Mouse (Mus musculus): ENCODE measurements around the gene Tcp1.
"Not testable (repeated sequence)": the region's sequence is repeated elsewhere in the genome, so short reads cannot be mapped to it uniquely, and the experiment has no call there.

The Tcp1 gene

GRCm38 (mm10) chr17:12915881-12916583 lies 531 bp downstream of the Tcp1 start, which contains the start of gene Mrpl18:
Gene Mrpl18 (minus strand): TSS chr17:12916345.
- peak; percentile 100 for DNase-seq (ENCODE audit: low spot score)

DNA sequence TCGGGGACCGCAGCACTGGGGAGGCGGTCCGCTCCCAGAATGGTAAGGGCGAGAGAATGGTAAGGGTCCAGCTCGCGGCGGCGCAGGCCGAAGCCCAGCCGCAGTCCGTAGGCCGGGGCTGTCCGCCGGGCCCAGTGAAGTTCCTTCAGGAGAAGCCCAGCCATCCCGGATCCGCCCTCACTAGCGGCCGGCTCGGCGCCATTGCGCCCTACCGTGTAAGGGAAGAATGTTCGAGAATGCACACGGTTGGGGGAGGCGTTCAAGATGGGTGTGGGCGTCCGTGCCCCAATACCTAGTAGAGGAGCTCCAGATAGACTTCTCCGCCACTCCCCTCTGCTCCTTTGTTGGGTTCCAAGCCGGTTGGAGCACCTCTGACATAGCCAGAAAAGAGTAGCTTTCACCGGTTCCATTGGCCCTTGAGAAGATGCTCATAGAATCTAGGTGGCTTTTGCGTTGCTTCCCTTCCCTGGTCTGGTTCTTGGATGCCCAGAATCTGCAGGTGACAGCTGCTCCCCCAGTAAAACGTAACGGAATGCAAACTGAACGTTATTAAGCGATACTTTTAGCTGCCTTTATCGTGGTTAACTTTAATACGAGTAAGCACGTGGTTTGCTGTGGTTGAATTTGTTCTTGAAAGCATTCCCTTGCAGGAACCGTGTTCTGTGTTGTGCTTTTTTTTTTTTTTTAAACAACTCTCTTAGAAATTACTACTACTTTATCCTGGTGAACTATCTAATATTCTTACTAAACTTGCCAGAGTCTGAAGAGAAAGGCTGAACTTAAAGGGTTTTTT lies 1.3 kb downstream of the Tcp1 start:
- no peak for DNase-seq (ENCODE audit: low spot score)

- DNase-seq (ENCODE audit: low spot score): no peak
Observed at GRCm38 (mm10) chr17:12921073-12921472, 5.6 kb downstream of the Tcp1 start.

GRCm38 (mm10) chr17:12925001-12925400 lies 9.5 kb downstream of the Tcp1 start:
- no peak for DNase-seq (ENCODE audit: low spot score)

- no peak for DNase-seq (ENCODE audit: low spot score)
Observed at GRCm38 (mm10) chr17:12925703-12926180, 10.2 kb downstream of the Tcp1 start.

DNA sequence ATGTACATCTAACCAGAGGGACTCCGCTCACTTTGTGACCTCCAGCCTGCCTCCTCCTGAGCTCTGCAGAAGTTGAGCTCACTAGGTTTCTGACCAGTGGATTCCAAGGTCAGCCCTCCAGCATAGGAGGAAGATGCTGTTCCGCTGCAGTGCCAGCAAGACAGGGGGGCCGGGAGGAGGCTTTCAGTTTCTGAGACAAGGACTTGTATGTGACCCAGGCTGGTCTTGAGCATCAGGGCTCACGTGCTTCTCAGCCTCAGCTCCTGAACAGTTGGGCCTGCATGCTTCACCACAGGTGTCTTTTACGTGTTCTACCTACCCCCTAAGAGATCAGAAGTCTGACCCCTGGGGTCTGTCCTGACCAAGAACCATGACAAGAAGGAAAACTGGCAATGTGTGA lies 16.1 kb downstream of the Tcp1 start:
- peak; percentile 30 for DNase-seq (ENCODE audit: low spot score)

DNA sequence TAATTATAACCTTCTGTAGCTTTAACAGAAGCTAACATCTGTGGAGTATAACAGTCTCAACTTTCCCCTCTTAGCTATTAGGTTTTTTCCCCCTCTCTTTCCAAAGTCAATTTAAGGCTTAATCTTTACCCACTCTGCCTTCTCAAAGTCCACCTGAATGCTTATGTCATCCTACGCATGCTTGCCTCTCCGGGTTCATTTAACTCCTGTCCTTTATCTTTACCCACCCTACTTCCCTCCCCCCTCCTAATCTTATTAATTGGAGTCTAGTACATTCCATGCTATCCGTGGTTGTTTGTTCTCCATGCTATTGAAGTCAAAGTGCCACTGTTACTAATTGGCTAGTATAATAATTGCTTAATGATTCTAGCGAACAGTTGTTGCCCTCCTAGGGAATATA lies 20.2 kb downstream of the Tcp1 start:
- no peak for DNase-seq (ENCODE audit: low spot score)

DNA sequence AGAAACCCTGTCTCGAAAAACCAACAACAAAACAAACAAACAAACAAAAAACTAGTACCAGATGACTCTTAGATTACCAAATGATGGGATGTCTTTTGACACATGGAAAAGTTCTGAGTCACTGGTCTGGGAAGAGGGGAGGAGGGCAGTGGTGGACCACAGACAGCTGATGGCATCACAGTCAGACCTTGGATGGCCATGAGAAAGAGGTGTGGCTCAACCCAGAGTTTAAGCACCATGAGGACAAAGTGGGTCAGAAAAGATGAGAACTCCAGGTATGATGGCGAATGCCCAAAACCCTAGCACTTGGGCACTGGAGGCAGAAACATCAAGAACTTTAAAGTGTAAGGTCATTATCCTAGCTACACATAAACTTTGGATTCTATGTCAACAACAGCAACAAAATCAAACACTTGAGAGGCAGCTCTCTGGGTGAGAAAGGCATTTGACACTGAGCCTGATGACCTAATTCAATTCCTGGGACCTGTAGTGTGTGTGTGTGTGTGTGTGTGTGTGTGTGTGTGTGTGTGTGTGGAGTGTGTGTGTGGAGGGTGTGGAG lies 22.0 kb downstream of the Tcp1 start:
- DNase-seq (ENCODE audit: low spot score): no peak

GRCm38 (mm10) chr17:12938077-12938476 lies 22.6 kb downstream of the Tcp1 start:
- no peak for DNase-seq (ENCODE audit: low spot score)

DNA sequence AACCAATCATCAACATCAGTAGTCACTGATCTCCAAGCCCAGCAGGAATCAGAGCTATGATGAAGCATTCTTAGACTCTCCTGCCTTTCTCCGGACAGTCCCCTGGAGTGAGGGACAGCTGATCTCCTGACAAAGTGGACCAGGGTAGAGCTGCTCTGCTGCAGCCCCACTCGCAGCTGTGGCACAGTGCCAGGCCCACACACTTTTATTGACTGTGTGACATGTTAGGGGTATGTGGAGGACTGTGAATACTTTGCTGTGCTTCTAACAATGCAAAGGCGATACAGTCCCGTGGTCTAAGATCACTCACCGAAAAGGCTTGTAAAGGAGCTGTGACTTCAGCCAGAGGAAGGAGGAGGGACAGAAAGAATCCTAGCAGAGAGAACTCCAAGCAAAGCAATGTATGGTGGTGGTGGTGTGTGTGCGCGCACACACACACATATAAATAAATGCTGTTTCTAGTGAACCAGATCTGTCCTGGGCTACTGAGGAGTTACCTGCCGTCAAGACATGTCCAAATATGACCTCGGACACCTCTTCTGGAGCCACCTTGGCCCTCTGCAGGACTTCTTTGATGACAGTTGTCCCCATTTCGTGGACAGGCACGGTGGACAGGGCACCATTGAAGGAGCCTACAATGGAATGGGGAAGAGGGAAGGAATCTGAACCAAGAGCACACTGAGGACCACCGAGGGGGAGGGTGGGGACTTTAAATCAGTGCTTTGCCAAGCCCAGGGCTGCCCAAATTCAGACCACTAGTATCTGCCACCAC lies 24.1 kb downstream of the Tcp1 start:
- DNase-seq (ENCODE audit: low spot score): not testable (repeated sequence)

DNA sequence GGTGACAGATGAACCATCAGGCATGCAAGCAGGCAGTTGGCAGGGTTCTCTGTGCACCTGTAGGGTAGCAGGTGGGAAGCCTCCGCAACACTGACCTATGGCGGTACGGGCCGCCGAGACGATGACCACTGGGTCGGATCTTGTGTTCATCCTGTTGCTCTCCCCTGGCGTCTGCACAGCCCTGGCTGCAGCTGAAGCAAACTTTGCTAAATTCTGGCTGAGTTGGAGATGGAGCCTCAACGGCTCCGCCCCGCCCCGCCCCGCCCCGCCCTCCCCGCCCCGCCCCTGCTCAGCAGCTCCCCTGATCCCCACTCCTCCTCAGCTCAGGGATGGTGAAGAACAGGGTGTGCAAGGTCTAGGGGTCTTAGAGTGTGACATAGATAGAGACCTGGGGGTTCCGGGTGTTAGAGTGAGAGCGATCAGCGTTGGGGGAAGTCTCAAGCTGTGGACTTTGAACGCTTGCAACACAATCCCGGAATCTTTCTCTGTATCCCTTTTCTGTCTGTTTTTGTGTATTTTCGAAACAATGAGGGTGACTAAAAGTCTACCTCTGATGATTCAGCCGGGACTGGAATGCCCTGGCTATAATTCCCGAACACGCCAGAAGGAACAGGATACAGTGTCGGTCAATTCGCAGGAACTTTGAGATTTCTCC lies 24.8 kb downstream of the Tcp1 start, which contains the start of gene Acat3:
TSS of gene Acat3 (minus strand) at position 450 of the 655 bp plus-strand sequence.
- DNase-seq (ENCODE audit: low spot score): no peak

DNA sequence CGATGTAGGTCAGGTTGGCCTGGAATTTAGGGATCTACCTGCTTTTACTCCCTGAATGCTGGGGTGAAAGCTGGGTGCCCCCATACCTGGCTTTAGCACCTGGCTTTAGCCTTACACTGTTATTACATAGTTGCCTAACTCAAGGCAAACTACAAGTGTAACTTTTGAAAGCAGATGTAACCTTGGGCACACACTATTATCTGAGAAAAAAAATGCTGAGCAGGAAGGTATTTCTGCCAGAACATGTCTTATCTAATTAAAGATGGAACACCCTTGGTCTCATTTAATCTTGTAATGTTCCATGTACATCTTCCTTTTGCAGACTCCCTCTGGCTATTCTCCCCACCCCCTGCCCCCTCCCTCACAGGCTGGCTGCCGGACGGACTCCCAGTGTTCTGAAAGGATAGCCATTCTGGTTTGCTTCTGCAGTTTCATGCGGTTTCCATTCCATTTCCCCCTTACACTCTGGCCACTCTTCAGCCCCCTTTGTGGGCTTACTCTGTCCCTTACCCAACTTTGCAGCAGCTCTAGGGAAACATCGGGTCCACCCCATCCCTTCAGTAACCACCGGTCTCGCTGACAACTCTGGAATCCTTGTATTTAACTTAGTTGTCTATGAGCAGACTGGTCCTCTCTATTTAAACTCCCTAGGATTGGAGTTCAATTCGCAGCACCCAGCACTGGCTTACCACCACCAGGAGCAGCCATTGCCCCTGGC lies 26.2 kb downstream of the Tcp1 start:
- peak; percentile 35 for DNase-seq (ENCODE audit: low spot score)

DNA sequence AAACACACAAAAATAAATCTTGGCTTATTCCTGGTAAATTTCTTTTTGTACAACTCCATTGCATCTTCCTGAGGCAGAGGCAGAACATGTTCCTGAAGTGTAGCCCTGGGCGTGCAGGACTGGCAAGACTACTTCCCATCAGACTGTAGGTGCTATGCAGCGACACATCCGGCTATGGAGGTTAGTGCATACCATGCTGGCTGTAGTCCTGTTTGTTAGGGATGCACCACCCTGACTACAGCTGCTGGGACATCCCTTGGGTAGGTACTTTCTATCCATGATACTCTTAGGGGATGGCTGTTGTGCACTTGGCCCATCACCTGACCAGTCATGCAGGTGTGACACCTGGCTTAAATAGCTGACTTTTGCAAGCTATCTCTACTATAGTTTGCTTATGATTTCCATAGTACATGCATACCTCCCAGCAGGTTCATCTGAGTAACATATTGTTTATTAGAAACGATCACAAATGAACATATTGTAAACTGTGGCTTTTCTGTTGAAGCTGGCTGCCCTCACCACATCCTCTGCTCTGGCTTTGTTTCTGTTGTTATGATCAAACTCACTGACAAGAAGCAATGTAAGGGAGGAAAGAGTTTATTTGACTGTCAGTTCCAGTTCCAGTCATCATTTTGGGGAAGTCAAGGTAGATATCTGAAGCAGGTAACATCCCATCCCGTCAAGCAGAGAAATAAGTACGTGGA lies 27.1 kb downstream of the Tcp1 start:
- DNase-seq (ENCODE audit: low spot score): no peak

- no peak for DNase-seq (ENCODE audit: low spot score)
Observed at GRCm38 (mm10) chr17:12949669-12950068, 34.2 kb downstream of the Tcp1 start.

- DNase-seq (ENCODE audit: low spot score): no peak
Observed at GRCm38 (mm10) chr17:12956664-12957063, 41.2 kb downstream of the Tcp1 start.

DNA sequence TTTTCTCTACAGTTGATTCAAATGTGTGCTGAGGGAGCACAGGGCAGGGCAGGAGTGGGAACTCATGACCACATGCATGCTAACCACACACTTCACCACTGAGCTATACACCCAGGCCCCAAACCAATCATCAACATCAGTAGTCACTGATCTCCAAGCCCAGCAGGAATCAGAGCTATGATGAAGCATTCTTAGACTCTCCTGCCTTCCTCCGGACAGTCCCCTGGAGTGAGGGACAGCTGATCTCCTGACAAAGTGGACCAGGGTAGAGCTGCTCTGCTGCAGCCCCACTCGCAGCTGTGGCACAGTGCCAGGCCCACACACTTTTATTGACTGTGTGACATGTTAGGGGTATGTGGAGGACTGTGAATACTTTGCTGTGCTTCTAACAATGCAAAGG lies 43.9 kb downstream of the Tcp1 start:
- not testable (repeated sequence) for DNase-seq (ENCODE audit: low spot score)

GRCm38 (mm10) chr17:12960331-12960873 lies 44.9 kb downstream of the Tcp1 start, which contains the start of gene Acat2:
Gene Acat2 (minus strand): TSS chr17:12960747.
- peak; percentile 93 for DNase-seq (ENCODE audit: low spot score)

GRCm38 (mm10) chr17:12963476-12963875 lies 48.0 kb downstream of the Tcp1 start:
- DNase-seq (ENCODE audit: low spot score): no peak

GRCm38 (mm10) chr17:12967173-12967572 lies 51.7 kb downstream of the Tcp1 start:
- DNase-seq (ENCODE audit: low spot score): no peak

- no peak for DNase-seq (ENCODE audit: low spot score)
Observed at GRCm38 (mm10) chr17:12973851-12974250, 58.4 kb downstream of the Tcp1 start.
